In the genomic region with DNA sequence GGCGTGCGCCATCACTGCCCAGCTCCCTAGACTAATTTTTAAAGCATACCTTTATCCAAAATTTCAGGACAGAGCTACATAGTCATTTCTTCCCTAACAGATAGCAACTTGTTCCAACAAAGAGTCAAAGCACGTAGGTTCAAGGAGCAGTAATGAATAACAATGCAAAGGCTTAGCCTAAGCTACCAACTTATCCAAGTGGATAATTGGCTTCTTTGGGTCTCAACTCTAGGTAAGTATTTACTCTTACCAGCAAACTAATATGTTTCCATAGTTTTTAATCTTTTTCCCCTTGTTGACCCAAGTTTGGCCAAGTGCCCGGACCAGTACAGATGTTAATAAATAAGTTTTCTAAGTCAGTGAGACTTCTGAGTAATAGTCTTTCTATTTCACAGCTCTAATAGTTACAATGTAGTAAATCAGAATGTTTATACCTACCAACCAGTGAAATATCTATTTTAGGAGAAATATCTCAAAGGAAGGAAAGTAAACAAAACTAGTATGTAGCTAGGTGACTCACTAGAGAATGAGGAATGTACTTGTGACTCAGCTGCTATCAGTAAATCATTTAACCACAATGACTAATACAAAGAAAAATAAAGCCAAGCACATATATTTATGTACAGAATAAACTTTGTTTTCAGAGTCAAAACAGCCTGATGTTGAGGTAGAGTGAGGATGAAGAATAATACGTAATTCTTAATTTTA, we compare ENCODE assay signal across 11 mouse cellular contexts. TPM values are rescaled to one million over a fixed set of nuclear protein-coding genes. Genes with fewer than 3 reads are reported as not detected.
DNase-seq lines count a peak whose midpoint lies in the region; ATAC-seq and TF ChIP-seq lines count a peak whose summit lies in the region.
"Had no signal": no experiment of that assay in that cellular context is flagged by ENCODE, and none has a peak within 500 bp of the region (broad histone marks: within the 10 kb centered on the region; RNA-seq: fewer than 3 reads in every experiment).

No protein-coding gene starts in this region.

- H3K4me2 ChIP-seq in kidney, embryonic 15.5 days = no peak overlapping the region
- no peak overlapping the region for H3K4me2 ChIP-seq in forebrain, embryonic 13.5 days
- H3K4me2 ChIP-seq: lung, embryonic 14.5 days had no signal

- no peak for TF ChIP-seq CTCF in Patski (IDR thresholded peaks at IDR 0.05)

- in situ Hi-C loops in Patski (cut with MboI; ENCODE audit: low pct_unique_long_range_greater_than_20kb) = no loop called here

- 81% methylated on average over 5 of the region's 5 CpGs for WGBS in kidney, embryonic 15.5 days
- 86% methylated on average over 5 of the region's 5 CpGs for WGBS in forebrain, embryonic 13.5 days

- CTCF ChIA-PET in Patski (lab: Charles Lee) = interaction anchor here (1.4 kb wide), 1 partner anchor 23 kb away, joined by 4 read pairs; no protein-coding TSS in a partner anchor

- H3K9ac ChIP-seq in kidney, embryonic 15.5 days = no peak overlapping the region
- H3K9ac ChIP-seq in forebrain, embryonic 13.5 days = no peak overlapping the region
- H3K9ac ChIP-seq: lung, embryonic 14.5 days had no signal

- POLR2A ChIA-PET in Patski (lab: Charles Lee) = no interaction called here

- no peak for DNase-seq in kidney, adult 11 months
- DNase-seq in CD4-positive helper T cell, adult 2 months (ENCODE audit: low read depth, low spot score) = peak; percentile 56
- DNase-seq in Patski (ENCODE audit: low read depth, low spot score) = peak; percentile 69
- DNase-seq in kidney, postnatal 10 days = peak; percentile 35
- DNase-seq in gastrocnemius, adult 8-10 months (ENCODE audit: low spot score in 2 of 2) = no peak
- no peak for DNase-seq in layer of hippocampus, adult 11-12 months (ENCODE audit: low spot score)
- DNase-seq: heart, postnatal 36 days; lung, embryonic 14.5 days; spleen, adult 18-20 months had no signal

- ATAC-seq in kidney, embryonic 15.5 days (replicated peaks; ENCODE audit: low FRiP score) = no peak
- ATAC-seq in Patski = peak; percentile 94
- no peak for ATAC-seq in forebrain, embryonic 13.5 days

- peaks cover 62% of the 10 kb centered on the region for H3K36me3 ChIP-seq in kidney, embryonic 15.5 days
- H3K36me3 ChIP-seq in forebrain, embryonic 13.5 days (ENCODE audit: poor library complexity, severe bottlenecking) = peaks cover 22% of the 10 kb centered on the region; the same call in 1 of the 2 replicates

- 0 out of 2 replicates have a peak, but pooled peaks cover 2% of the 10 kb centered on the region for H3K4me1 ChIP-seq in kidney, embryonic 15.5 days
- peaks cover 25% of the 10 kb centered on the region for H3K4me1 ChIP-seq in forebrain, embryonic 13.5 days

- H3K27ac ChIP-seq in kidney, embryonic 15.5 days = peak overlapping the region; percentile 37; the same call in 1 of the 2 replicates
- H3K27ac ChIP-seq in forebrain, embryonic 13.5 days = no peak overlapping the region

- no peak overlapping the region for H3K4me3 ChIP-seq in kidney, embryonic 15.5 days (replicated peaks)
- H3K4me3 ChIP-seq in forebrain, embryonic 13.5 days = no peak overlapping the region

- no peaks in the 10 kb centered on the region for H3K9me3 ChIP-seq in kidney, embryonic 15.5 days (replicated peaks)
- H3K9me3 ChIP-seq in forebrain, embryonic 13.5 days (replicated peaks) = no peaks in the 10 kb centered on the region

- no peaks in the 10 kb centered on the region for H3K27me3 ChIP-seq in kidney, embryonic 15.5 days
- H3K27me3 ChIP-seq in Patski = no peaks in the 10 kb centered on the region
- no peaks in the 10 kb centered on the region for H3K27me3 ChIP-seq in forebrain, embryonic 13.5 days

RNA-seq across cellular contexts. Expression of a gene that starts 18.3 kb away (rescaled TPM):
- polyA plus RNA-seq in kidney, embryonic 15.5 days (2015; fragmentation: Nextera tagmentation; extraction: Ambion mirVana) = 169 and 178 TPM in 2 replicates
- 107 TPM for polyA plus RNA-seq in Patski (2021)
- polyA plus RNA-seq in forebrain, embryonic 13.5 days (2015; fragmentation: Nextera tagmentation; extraction: Ambion mirVana) = 146 and 156 TPM in 2 replicates
- total RNA-seq in gastrocnemius, adult 8-10 months (2022) = 10 to 100 TPM; 60.3 to 73.0 (median 68.2) TPM

RNA-seq across cellular contexts. Expression of a gene that starts 39.4 kb away (rescaled TPM):
- 253 and 265 TPM in 2 replicates for polyA plus RNA-seq in kidney, embryonic 15.5 days (2015; fragmentation: Nextera tagmentation; extraction: Ambion mirVana)
- polyA plus RNA-seq in Patski (2021) = 73.5 TPM
- polyA plus RNA-seq in forebrain, embryonic 13.5 days (2015; fragmentation: Nextera tagmentation; extraction: Ambion mirVana) = 172 and 197 TPM in 2 replicates
- 1 to 10 TPM; 1.7 to 2.2 (median 1.9) TPM for total RNA-seq in gastrocnemius, adult 8-10 months (2022)

Comparison
In these comparisons a context has a peak if more than half of its experiments do, and no peak if none do; other contexts are left out.
1. DNase-seq: peak in CD4-positive helper T cell, adult 2 months (single experiment), Patski (single experiment) and kidney, postnatal 10 days (single experiment); none in kidney, adult 11 months (single experiment), gastrocnemius, adult 8-10 months (0 of 2) and layer of hippocampus, adult 11-12 months (single experiment).